Mouse (Mus musculus): ENCODE data around the gene Kiss1r.

GRCm38 (mm10) chr10:79886054-79886453 is 30.7 kb upstream of the Kiss1r start, which contains the start of gene Elane:
- TF ChIP-seq POLR2A (IDR thresholded peaks at IDR 0.05; ENCODE audit: low read depth, low read length) (no peak), CTCF (IDR thresholded peaks at IDR 0.05; ENCODE audit: extremely low read depth, insufficient read length, insufficient replicate concordance, low read depth, low read length) (no peak)
